Mouse (Mus musculus): ENCODE data around the gene Btbd8. TPM values are rescaled to one million over a fixed set of nuclear protein-coding genes. Genes with fewer than 3 reads are reported as not detected.
A peak's percentile ranks its signal among the peaks of the same experiment; 100 is the strongest.

The Btbd8 gene
- 22.4 and 22.5 TPM in 2 replicates for polyA plus RNA-seq (2015; fragmentation: Nextera tagmentation; extraction: Ambion mirVana)

- WGBS: under 1% methylated on average over 51 of the region's 51 CpGs
- H3K9ac ChIP-seq: peak within 1 kb of the TSS; percentile 97
- peak; percentile 97 for ATAC-seq (replicated peaks)
These were observed at the start of gene Btbd8 for GRCm38 (mm10) chr5:107437464-107438281. Gene Btbd8 (plus strand): TSS chr5:107437997.

GRCm38 (mm10) chr5:107389373-107389772 lies 48.4 kb upstream of the Btbd8 start:
- H3K27ac ChIP-seq: no peak overlapping the region
- H3K4me2 ChIP-seq: no peak overlapping the region
- WGBS: 91% methylated on average over 2 of the region's 2 CpGs
- no peak for ATAC-seq (replicated peaks)
- H3K9me3 ChIP-seq: no peaks in the 10 kb centered on the region
- no peak overlapping the region for H3K9ac ChIP-seq
- H3K4me1 ChIP-seq: no peaks in the 10 kb centered on the region
- 0 out of 2 replicates have a peak, but pooled peaks cover 3% of the 10 kb centered on the region for H3K36me3 ChIP-seq (replicated peaks)
- no peak overlapping the region for H3K4me3 ChIP-seq
- no peaks in the 10 kb centered on the region for H3K27me3 ChIP-seq (replicated peaks)

More at GRCm38 (mm10) chr5:107437464-107438281, at the start of gene Btbd8:
- Histone ChIP-seq H3K9me3 (no peaks in the 10 kb centered on the region), H3K36me3 (replicated peaks) (no peaks in the 10 kb centered on the region), H3K4me2 (peak within 1 kb of the TSS; percentile 59), H3K27ac (peak within 1 kb of the TSS; percentile 93), H3K27me3 (replicated peaks) (no peaks in the 10 kb centered on the region), H3K4me3 (peak within 1 kb of the TSS; percentile 88), H3K4me1 (peaks cover 13% of the 10 kb centered on the region)

GRCm38 (mm10) chr5:107394437-107394836 lies 43.4 kb upstream of the Btbd8 start:
- Histone ChIP-seq H3K9ac (no peak overlapping the region), H3K4me3 (no peak overlapping the region), H3K27ac (no peak overlapping the region), H3K4me1 (no peaks in the 10 kb centered on the region), H3K36me3 (replicated peaks) (0 out of 2 replicates have a peak, but pooled peaks cover 3% of the 10 kb centered on the region), H3K27me3 (replicated peaks) (no peaks in the 10 kb centered on the region), H3K9me3 (no peaks in the 10 kb centered on the region), H3K4me2 (no peak overlapping the region)
- 72% methylated on average over 2 of the region's 2 CpGs for WGBS
- no peak for ATAC-seq (replicated peaks)

GRCm38 (mm10) chr5:107402436-107402835 lies 35.4 kb upstream of the Btbd8 start, which contains the start of gene Ephx4:
Gene Ephx4 (plus strand): TSS chr5:107402736.
- WGBS: 23% methylated on average over 5 of the region's 5 CpGs

GRCm38 (mm10) chr5:107403011-107403946 lies 34.5 kb upstream of the Btbd8 start:
- H3K4me3 ChIP-seq: peak overlapping the region; percentile 61
- H3K4me2 ChIP-seq: peak overlapping the region; percentile 93
- peak overlapping the region; percentile 54 for H3K9ac ChIP-seq
- H3K9me3 ChIP-seq: no peaks in the 10 kb centered on the region
- H3K36me3 ChIP-seq (replicated peaks): no peaks in the 10 kb centered on the region
- no peak overlapping the region for H3K27ac ChIP-seq
- WGBS: under 1% methylated on average over 80 of the region's 80 CpGs
- peaks cover 27% of the 10 kb centered on the region for H3K27me3 ChIP-seq (replicated peaks)
- peak; percentile 90 for ATAC-seq (replicated peaks)
- peaks cover 10% of the 10 kb centered on the region; the same call in 1 of the 2 replicates for H3K4me1 ChIP-seq

More at GRCm38 (mm10) chr5:107402436-107402835, 35.4 kb upstream of the Btbd8 start, which contains the start of gene Ephx4:
- no peak for ATAC-seq (replicated peaks)
- H3K27me3 ChIP-seq (replicated peaks): peaks cover 27% of the 10 kb centered on the region
- peak within 1 kb of the TSS; percentile 54 for H3K9ac ChIP-seq
- H3K4me1 ChIP-seq: peaks cover 10% of the 10 kb centered on the region; the same call in 1 of the 2 replicates
- no peaks in the 10 kb centered on the region for H3K9me3 ChIP-seq
- peak within 1 kb of the TSS; percentile 93 for H3K4me2 ChIP-seq
- H3K36me3 ChIP-seq (replicated peaks): no peaks in the 10 kb centered on the region
- no peak within 1 kb of the TSS for H3K27ac ChIP-seq
- peak within 1 kb of the TSS; percentile 61 for H3K4me3 ChIP-seq

- no peak for ATAC-seq (replicated peaks)
These were observed 33.7 kb upstream of the Btbd8 start for GRCm38 (mm10) chr5:107403947-107404684.

GRCm38 (mm10) chr5:107405361-107405760 lies 32.4 kb upstream of the Btbd8 start:
- Histone ChIP-seq H3K36me3 (replicated peaks) (no peaks in the 10 kb centered on the region), H3K4me3 (no peak overlapping the region), H3K27me3 (replicated peaks) (peaks cover 27% of the 10 kb centered on the region), H3K9me3 (no peaks in the 10 kb centered on the region), H3K4me1 (peaks cover 10% of the 10 kb centered on the region; the same call in 1 of the 2 replicates), H3K9ac (no peak overlapping the region), H3K27ac (no peak overlapping the region), H3K4me2 (no peak overlapping the region)
- WGBS: 83% methylated on average over 4 of the region's 4 CpGs
- ATAC-seq (replicated peaks): no peak

More at GRCm38 (mm10) chr5:107403947-107404684, 33.7 kb upstream of the Btbd8 start:
- 20% methylated on average over 12 of the region's 12 CpGs for WGBS
- no peaks in the 10 kb centered on the region for H3K9me3 ChIP-seq
- peaks cover 27% of the 10 kb centered on the region for H3K27me3 ChIP-seq (replicated peaks)
- peak overlapping the region; percentile 93 for H3K4me2 ChIP-seq
- peak overlapping the region; percentile 54 for H3K9ac ChIP-seq
- H3K27ac ChIP-seq: no peak overlapping the region
- H3K36me3 ChIP-seq (replicated peaks): no peaks in the 10 kb centered on the region
- peak overlapping the region; percentile 61 for H3K4me3 ChIP-seq
- peaks cover 10% of the 10 kb centered on the region; the same call in 1 of the 2 replicates for H3K4me1 ChIP-seq

- Histone ChIP-seq H3K36me3 (replicated peaks) (no peaks in the 10 kb centered on the region), H3K9me3 (no peaks in the 10 kb centered on the region), H3K4me2 (no peak overlapping the region), H3K27me3 (replicated peaks) (peaks cover 2% of the 10 kb centered on the region; the same call in 1 of the 2 replicates), H3K4me3 (no peak overlapping the region), H3K27ac (no peak overlapping the region), H3K9ac (no peak overlapping the region), H3K4me1 (no peaks in the 10 kb centered on the region)
- ATAC-seq (replicated peaks): no peak
- 89% methylated on average over 1 of the region's 1 CpGs for WGBS
These were observed 27.5 kb upstream of the Btbd8 start for GRCm38 (mm10) chr5:107410305-107410704.

GRCm38 (mm10) chr5:107411326-107411725 lies 26.5 kb upstream of the Btbd8 start:
- no peak overlapping the region for H3K4me3 ChIP-seq
- no peaks in the 10 kb centered on the region for H3K9me3 ChIP-seq
- 67% methylated on average over 4 of the region's 4 CpGs for WGBS
- no peaks in the 10 kb centered on the region for H3K27me3 ChIP-seq (replicated peaks)
- no peak overlapping the region for H3K27ac ChIP-seq
- no peak overlapping the region for H3K4me2 ChIP-seq
- no peak overlapping the region for H3K9ac ChIP-seq
- ATAC-seq (replicated peaks): no peak
- no peaks in the 10 kb centered on the region for H3K4me1 ChIP-seq
- no peaks in the 10 kb centered on the region for H3K36me3 ChIP-seq (replicated peaks)

GRCm38 (mm10) chr5:107412285-107412684 lies 25.5 kb upstream of the Btbd8 start:
- H3K4me3 ChIP-seq: no peak overlapping the region
- no peaks in the 10 kb centered on the region for H3K36me3 ChIP-seq (replicated peaks)
- no peaks in the 10 kb centered on the region for H3K9me3 ChIP-seq
- H3K4me1 ChIP-seq: no peaks in the 10 kb centered on the region
- no peak overlapping the region for H3K27ac ChIP-seq
- H3K4me2 ChIP-seq: no peak overlapping the region
- WGBS: 88% methylated on average over 2 of the region's 2 CpGs
- H3K27me3 ChIP-seq (replicated peaks): no peaks in the 10 kb centered on the region
- H3K9ac ChIP-seq: no peak overlapping the region
- ATAC-seq (replicated peaks): no peak

GRCm38 (mm10) chr5:107415098-107415497 lies 22.7 kb upstream of the Btbd8 start:
- no peaks in the 10 kb centered on the region for H3K36me3 ChIP-seq (replicated peaks)
- no peaks in the 10 kb centered on the region for H3K4me1 ChIP-seq
- H3K27ac ChIP-seq: no peak overlapping the region
- H3K9ac ChIP-seq: no peak overlapping the region
- no peak for ATAC-seq (replicated peaks)
- no peak overlapping the region for H3K4me2 ChIP-seq
- 85% methylated on average over 2 of the region's 2 CpGs for WGBS
- H3K4me3 ChIP-seq: no peak overlapping the region
- no peaks in the 10 kb centered on the region for H3K27me3 ChIP-seq (replicated peaks)
- no peaks in the 10 kb centered on the region for H3K9me3 ChIP-seq
